Mouse (Mus musculus) CH12.LX (cell line): Measurements from ENCODE around the gene Snx30. TPM values are rescaled to one million over a fixed set of nuclear protein-coding genes. Genes with fewer than 3 reads are reported as not detected.

Source experiments
- DNase-seq: peaks from one replicate; pipeline ENCODE4 v3.0.0-alpha.2; 2013; ENCODE audit errors: extremely low read depth
- H3K27ac ChIP-seq: 2 replicates; pipeline ENCODE4 v1.5.1; 2012; ENCODE audit warnings: low read depth, mild to moderate bottlenecking, control low read depth, moderate library complexity; ENCODE audit not compliant: insufficient read depth
- H3K27me3 ChIP-seq: replicated peaks from 2 replicates; pipeline ENCODE3; 2012; ENCODE audit warnings: inconsistent platforms
- H3K36me3 ChIP-seq, 2 experiments: replicated peaks in 1 of 2; 2 replicates each; pipeline versions ENCODE3 to v1.6.1; 2012; ENCODE audit warnings: inconsistent platforms in 1 of 2, low read length in 1 of 2, mild to moderate bottlenecking in 1 of 2, mixed read lengths in 1 of 2, moderate library complexity in 1 of 2; ENCODE audit not compliant: control insufficient read depth in 1 of 2, insufficient read depth in 1 of 2
- H3K4me1 ChIP-seq, 2 experiments: 2 replicates each; pipeline ENCODE4 v1.6.1; 2012; ENCODE audit warnings: inconsistent platforms in 1 of 2, moderate library complexity in 1 of 2; ENCODE audit not compliant: insufficient read depth in 2 of 2, control insufficient read depth in 1 of 2
- H3K4me2 ChIP-seq: 2 replicates; pipeline ENCODE4 v1.6.1; 2012; ENCODE audit warnings: low read depth, mild to moderate bottlenecking, control low read depth; ENCODE audit not compliant: poor library complexity, insufficient read depth, severe bottlenecking
- H3K4me3 ChIP-seq, 3 experiments: fragments of 150-350 bp in 1 of 3; sonication (generic) in 1 of 3; replicated peaks in 1 of 3; 2 replicates each; pipeline versions ENCODE3 to v1.5.1; 2011 to 2012; ENCODE audit warnings: low read depth in 2 of 3, low read length in 2 of 3, mild to moderate bottlenecking in 2 of 3, moderate library complexity in 2 of 3, control low read depth in 1 of 3, improper control_type of control experiment in 1 of 3, inconsistent platforms in 1 of 3, mixed read lengths in 1 of 3; ENCODE audit not compliant: poor library complexity in 1 of 3
- H3K79me2 ChIP-seq: replicated peaks from 2 replicates; pipeline ENCODE4 v1.6.1; 2012; ENCODE audit warnings: mild to moderate bottlenecking, moderate library complexity; ENCODE audit not compliant: control insufficient read depth, poor library complexity, insufficient read depth, severe bottlenecking; ENCODE audit errors: extremely low read depth
- H3K9ac ChIP-seq: 2 replicates; pipeline ENCODE4 v1.6.1; 2012; ENCODE audit warnings: low read depth, mild to moderate bottlenecking, control low read depth, moderate library complexity; ENCODE audit not compliant: insufficient read depth
- H3K9me3 ChIP-seq: replicated peaks from 2 replicates; pipeline ENCODE3; 2012; ENCODE audit warnings: low read length, inconsistent platforms, mixed read lengths
- CHD1 ChIP-seq: IDR thresholded peaks from 2 replicates; pipeline ENCODE4 v1.6.1; 2012; ENCODE audit warnings: low read depth, low read length, improper control_type of control experiment, inconsistent platforms
- E2F4 ChIP-seq: IDR thresholded peaks from 2 replicates; pipeline ENCODE4 v1.6.1; 2011; ENCODE audit warnings: low read depth, low read length, improper control_type of control experiment; ENCODE audit not compliant: insufficient replicate concordance
- ELF1 ChIP-seq: IDR thresholded peaks from 2 replicates; pipeline ENCODE4 v1.6.1; 2014; ENCODE audit warnings: low read depth, mild to moderate bottlenecking, inconsistent platforms, low read length, improper control_type of control experiment
- EP300 ChIP-seq: IDR thresholded peaks from 2 replicates; pipeline ENCODE4 v1.6.1; 2011; ENCODE audit warnings: low read length, improper control_type of control experiment
- ETS1 ChIP-seq: conservative IDR thresholded peaks from 2 replicates; pipeline ENCODE4 v1.6.1; 2012; ENCODE audit warnings: low read depth, mild to moderate bottlenecking, inconsistent platforms, low read length, improper control_type of control experiment, moderate library complexity
- HCFC1 ChIP-seq: IDR thresholded peaks from 2 replicates; pipeline ENCODE4 v1.6.1; 2012; ENCODE audit warnings: low read depth, mild to moderate bottlenecking, inconsistent platforms, low read length, improper control_type of control experiment
- IRF4 ChIP-seq: IDR thresholded peaks from 2 replicates; pipeline ENCODE4 v1.6.1; 2014; ENCODE audit warnings: low read depth, mild to moderate bottlenecking, inconsistent platforms, low read length, improper control_type of control experiment
- JUN ChIP-seq: IDR thresholded peaks from 2 replicates; pipeline ENCODE4 v1.6.1; 2011; ENCODE audit warnings: low read depth, mild to moderate bottlenecking, low read length, improper control_type of control experiment, moderate library complexity; ENCODE audit not compliant: insufficient read depth
- KAT2A ChIP-seq: IDR thresholded peaks from 2 replicates; pipeline ENCODE4 v1.6.1; 2012; ENCODE audit warnings: low read length, improper control_type of control experiment, inconsistent platforms; ENCODE audit not compliant: insufficient replicate concordance
- MAX ChIP-seq: IDR thresholded peaks from 2 replicates; pipeline ENCODE4 v1.6.1; 2011; ENCODE audit warnings: low read length, improper control_type of control experiment
- MAZ ChIP-seq: IDR thresholded peaks from 2 replicates; pipeline ENCODE4 v1.6.1; 2012; ENCODE audit warnings: low read depth, mild to moderate bottlenecking, inconsistent platforms, low read length, improper control_type of control experiment, moderate library complexity
- MXI1 ChIP-seq: IDR thresholded peaks from 2 replicates; pipeline ENCODE4 v1.6.1; 2011; ENCODE audit warnings: mild to moderate bottlenecking, low read depth, low read length, improper control_type of control experiment
- MYC ChIP-seq: IDR thresholded peaks from 2 replicates; pipeline ENCODE4 v1.6.1; 2011; ENCODE audit warnings: low read depth, mild to moderate bottlenecking, improper control_type of control experiment, low read length
- NELFE ChIP-seq: IDR thresholded peaks from 2 replicates; pipeline ENCODE4 v1.6.1; 2011; ENCODE audit warnings: low read depth, low read length, improper control_type of control experiment
- PAX5 ChIP-seq: IDR thresholded peaks from 2 replicates; pipeline ENCODE4 v1.6.1; 2012; ENCODE audit warnings: low read length, inconsistent platforms, mixed read lengths
- POLR2AphosphoS2 ChIP-seq: IDR thresholded peaks from 2 replicates; pipeline ENCODE4 v1.6.1; 2011; ENCODE audit warnings: low read depth, low read length, improper control_type of control experiment
- RAD21 ChIP-seq: IDR thresholded peaks from 2 replicates; pipeline ENCODE4 v1.6.1; 2011; ENCODE audit warnings: low read depth, mild to moderate bottlenecking, low read length, improper control_type of control experiment, moderate library complexity
- SIN3A ChIP-seq: IDR thresholded peaks from 2 replicates; pipeline ENCODE4 v1.6.1; 2012; ENCODE audit warnings: low read length, improper control_type of control experiment, inconsistent platforms
- UBTF ChIP-seq: IDR thresholded peaks from 2 replicates; pipeline ENCODE4 v1.6.1; 2012; ENCODE audit warnings: low read depth, mild to moderate bottlenecking, inconsistent platforms, low read length, improper control_type of control experiment, moderate library complexity
- USF1 ChIP-seq: IDR thresholded peaks from 2 replicates; pipeline ENCODE4 v1.6.1; 2014; ENCODE audit warnings: low read depth, mild to moderate bottlenecking, inconsistent platforms, low read length, improper control_type of control experiment
- ZC3H11A ChIP-seq: IDR thresholded peaks from 2 replicates; pipeline ENCODE4 v1.6.1; 2012; ENCODE audit warnings: low read depth, mild to moderate bottlenecking, inconsistent platforms, low read length, improper control_type of control experiment
- ZKSCAN1 ChIP-seq: IDR thresholded peaks from 2 replicates; pipeline ENCODE4 v1.6.1; 2012; ENCODE audit warnings: low read depth, inconsistent platforms, low read length, improper control_type of control experiment, borderline replicate concordance
- ZMIZ1 ChIP-seq: IDR thresholded peaks from 2 replicates; pipeline ENCODE4 v1.6.1; 2012; ENCODE audit warnings: low read depth, mild to moderate bottlenecking, inconsistent platforms, low read length, improper control_type of control experiment
- ZNF384 ChIP-seq: IDR thresholded peaks from 2 replicates; pipeline ENCODE4 v1.6.1; 2012; ENCODE audit warnings: low read depth, low read length, improper control_type of control experiment, inconsistent platforms
- dilution Hi-C: fragments of 300-500 bp; cut with MboI; formaldehyde crosslinking; loops from 2 replicates; pipeline ENCODE4 v1.14.3; 2020; ENCODE audit warnings: low sequenced_read_pairs; ENCODE audit not compliant: extremely low pct_unique_long_range_greater_than_20kb, extremely low pct_ligation_motif_present
- in situ Hi-C: fragments of 300-500 bp; cut with MboI; formaldehyde crosslinking; loops from 3 replicates; pipeline ENCODE4 v1.14.3; 2019; ENCODE audit warnings: low sequenced_read_pairs, low pct_ligation_motif_present, low pct_unique_long_range_greater_than_20kb, mixed read lengths
- polyA plus RNA-seq: library from polyadenylated mRNA; unstranded; fragments of >175 nt; gene quantifications from 2 replicates; pipeline ENCODE4 v1.2.1, GENCODE M21; 2012; ENCODE audit warnings: low read depth; ENCODE audit not compliant: insufficient read length
- total RNA-seq, 2 experiments: library from RNA; depleted of rRNA; stranded (reverse); fragments of 300-350 nt in 1 of 2; fragments of >200 nt in 1 of 2; gene quantifications; 2 replicates each; pipeline ENCODE4 v1.2.3; 2012 to 2014

The Snx30 gene
- total and polyA plus RNA-seq, 3 experiments: 7.9 to 16.9 (median 8.4) TPM

- H3K27ac ChIP-seq: no peak overlapping the region
- H3K4me3 ChIP-seq: no peak overlapping the region
- H3K79me2 ChIP-seq: no peaks in the 10 kb centered on the region
- dilution Hi-C loops: no loop called here
- H3K9me3 ChIP-seq: no peaks in the 10 kb centered on the region
- no peak overlapping the region for H3K4me2 ChIP-seq
- TF ChIP-seq UBTF (no peak), HCFC1 (no peak), ZNF384 (no peak), ZKSCAN1 (no peak), JUN (no peak), POLR2AphosphoS2 (no peak), SIN3A (no peak), CHD1 (no peak), E2F4 (no peak)
- H3K9ac ChIP-seq: no peak overlapping the region
- peaks cover 9 to 37% of the 10 kb centered on the region in 2 experiments for H3K36me3 ChIP-seq
- H3K27me3 ChIP-seq: no peaks in the 10 kb centered on the region
- in situ Hi-C loops: loop anchor here (25.0 kb wide), 2 partner anchors 153 to 403 kb away; no protein-coding TSS in a partner anchor
- no peak for DNase-seq
- no peaks in the 10 kb centered on the region for H3K4me1 ChIP-seq
These were observed 40.7 kb upstream of the Snx30 start for GRCm38 (mm10) chr4:59764950-59765349.

- H3K9ac ChIP-seq: no peak overlapping the region
- H3K27me3 ChIP-seq: no peaks in the 10 kb centered on the region
- H3K4me3 ChIP-seq: no peak overlapping the region
- TF ChIP-seq HCFC1: no peak
- no peak for TF ChIP-seq KAT2A
- TF ChIP-seq ELF1: no peak
- TF ChIP-seq JUN: no peak
- TF ChIP-seq IRF4: no peak
- no peak for TF ChIP-seq SIN3A
- TF ChIP-seq, all 38 proteins: peak for 0
- Histone ChIP-seq H3K79me2 (no peaks in the 10 kb centered on the region), H3K4me1 (no peaks in the 10 kb centered on the region), H3K36me3 (peaks cover 15 to 40% of the 10 kb centered on the region in 2 experiments), H3K27ac (no peak overlapping the region), H3K4me2 (no peak overlapping the region), H3K9me3 (no peaks in the 10 kb centered on the region)
- dilution Hi-C loops: no loop called here
- no peak for DNase-seq
- in situ Hi-C loops: loop anchor here (25.0 kb wide), 2 partner anchors 153 to 403 kb away; no protein-coding TSS in a partner anchor
These were observed 40.1 kb upstream of the Snx30 start for GRCm38 (mm10) chr4:59765385-59766005.

GRCm38 (mm10) chr4:59767717-59768116 is 37.9 kb upstream of the Snx30 start:
- no peak overlapping the region for H3K4me2 ChIP-seq
- no peak for TF ChIP-seq RAD21
- TF ChIP-seq EP300: no peak
- no peak for TF ChIP-seq MAZ
- TF ChIP-seq IRF4: no peak
- TF ChIP-seq JUN: no peak
- TF ChIP-seq MXI1: no peak
- TF ChIP-seq POLR2AphosphoS2: no peak
- TF ChIP-seq USF1: no peak
- no peak for TF ChIP-seq NELFE
- no peak for TF ChIP-seq ZNF384
- no peak for TF ChIP-seq PAX5
- TF ChIP-seq ZMIZ1: no peak
- no peak for TF ChIP-seq MYC
- no peak for TF ChIP-seq ZC3H11A
- no peak for TF ChIP-seq ETS1
- TF ChIP-seq ZKSCAN1: no peak
- TF ChIP-seq CHD1: no peak
- no peak for TF ChIP-seq MAX
- no peak overlapping the region for H3K4me3 ChIP-seq
- no peaks in the 10 kb centered on the region for H3K4me1 ChIP-seq
- H3K27me3 ChIP-seq: no peaks in the 10 kb centered on the region
- no peak for DNase-seq
- H3K27ac ChIP-seq: no peak overlapping the region
- no peak overlapping the region for H3K9ac ChIP-seq
- H3K36me3 ChIP-seq: peaks cover 34 to 61% of the 10 kb centered on the region in 2 experiments
- dilution Hi-C loops (no loop called here), in situ Hi-C loops (loop anchor here (25.0 kb wide), 2 partner anchors 155 to 405 kb away; no protein-coding TSS in a partner anchor)
- no peaks in the 10 kb centered on the region for H3K79me2 ChIP-seq
- no peaks in the 10 kb centered on the region for H3K9me3 ChIP-seq
